Mouse (Mus musculus) erythroblast, embryonic 14.5 days (primary cell): ENCODE measurements around the gene Arl6ip4. TPM values are rescaled to one million over a fixed set of nuclear protein-coding genes. Genes with fewer than 3 reads are reported as not detected.

Source experiments
- H3K27me3 ChIP-seq: 2 replicates; pipeline ENCODE4 v1.6.1; 2012; ENCODE audit warnings: inconsistent platforms; ENCODE audit not compliant: control insufficient read depth
- H3K36me3 ChIP-seq: 2 replicates; pipeline ENCODE4 v1.6.1; 2012; ENCODE audit warnings: mild to moderate bottlenecking, inconsistent platforms; ENCODE audit not compliant: control insufficient read depth
- H3K4me1 ChIP-seq: 2 replicates; pipeline ENCODE4 v1.6.1; 2012; ENCODE audit warnings: inconsistent platforms; ENCODE audit not compliant: control insufficient read depth
- H3K4me3 ChIP-seq: replicated peaks from 2 replicates; pipeline ENCODE3; 2012; ENCODE audit warnings: moderate library complexity, mild to moderate bottlenecking, inconsistent platforms
- H3K9me3 ChIP-seq: 2 replicates; pipeline ENCODE4 v1.6.1; 2012; ENCODE audit warnings: low read length, inconsistent platforms, mixed read lengths; ENCODE audit not compliant: control insufficient read depth
- GATA1 ChIP-seq: IDR thresholded peaks from 2 replicates; pipeline ENCODE4 v1.6.1; 2012; ENCODE audit warnings: low read length, inconsistent platforms, mixed read lengths
- TAL1 ChIP-seq: IDR thresholded peaks from 3 replicates; pipeline ENCODE4 v1.6.1; 2012; ENCODE audit warnings: low read length, inconsistent platforms, mixed read lengths
- polyA plus RNA-seq: library from polyadenylated mRNA; stranded (reverse); fragments of >175 nt; gene quantifications from 2 replicates; pipeline ENCODE4 v1.2.3, GENCODE M21; 2012

Arl6ip4 gene
- polyA plus RNA-seq = 14.6 and 17.3 TPM in 2 replicates

DNA sequence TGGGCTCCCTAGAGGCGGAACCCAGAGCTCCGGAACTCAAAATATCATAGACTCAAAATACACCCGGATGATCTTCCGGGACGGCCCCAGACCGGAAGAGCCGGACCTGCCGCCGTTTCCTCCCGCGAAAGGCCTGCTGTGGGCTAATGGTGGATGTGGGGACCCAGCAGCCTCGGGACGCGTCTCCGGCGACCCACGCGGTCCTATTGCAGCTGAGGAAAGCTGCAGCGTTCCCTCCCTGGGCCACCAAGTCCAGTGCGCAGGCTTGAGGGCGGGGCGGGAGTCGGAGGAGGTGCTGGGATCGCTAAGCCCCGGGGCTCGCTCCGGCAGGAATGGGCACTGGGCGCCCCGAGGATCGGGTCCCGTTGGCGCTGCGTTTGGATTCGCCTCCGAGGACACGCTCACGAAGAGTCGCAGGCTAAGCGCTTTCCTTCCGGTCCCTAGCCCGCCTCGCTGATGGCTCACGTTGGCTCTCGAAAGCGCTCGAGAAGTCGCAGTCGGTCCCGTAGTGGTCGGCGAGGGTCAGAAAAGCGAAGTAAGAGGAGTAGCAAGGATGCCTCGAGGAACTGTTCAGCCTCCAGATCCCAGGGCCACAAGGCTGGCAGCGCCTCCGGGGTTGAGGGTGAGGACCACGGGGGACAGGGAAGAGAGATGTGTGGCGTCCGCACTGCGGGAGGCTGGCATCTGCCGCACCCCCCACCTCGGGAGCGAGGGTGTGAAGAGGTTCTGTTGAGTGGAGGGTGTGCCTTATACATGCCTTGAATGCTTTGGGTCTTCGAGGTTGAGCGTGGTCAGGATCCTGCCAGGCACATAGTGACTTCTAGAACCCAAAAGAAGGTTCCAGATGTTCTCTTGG is at the start of gene Arl6ip4:
Arl6ip4 (plus strand) TSS at position 100 of the 856 bp plus-strand sequence.
- TF ChIP-seq TAL1 = no peak
- TF ChIP-seq GATA1 = no peak
- no peaks in the 10 kb centered on the region for H3K27me3 ChIP-seq
- H3K9me3 ChIP-seq = no peaks in the 10 kb centered on the region
- peak within 1 kb of the TSS; percentile 84 for H3K4me3 ChIP-seq
- peaks cover 60% of the 10 kb centered on the region for H3K36me3 ChIP-seq
- peaks cover 73% of the 10 kb centered on the region for H3K4me1 ChIP-seq

DNA sequence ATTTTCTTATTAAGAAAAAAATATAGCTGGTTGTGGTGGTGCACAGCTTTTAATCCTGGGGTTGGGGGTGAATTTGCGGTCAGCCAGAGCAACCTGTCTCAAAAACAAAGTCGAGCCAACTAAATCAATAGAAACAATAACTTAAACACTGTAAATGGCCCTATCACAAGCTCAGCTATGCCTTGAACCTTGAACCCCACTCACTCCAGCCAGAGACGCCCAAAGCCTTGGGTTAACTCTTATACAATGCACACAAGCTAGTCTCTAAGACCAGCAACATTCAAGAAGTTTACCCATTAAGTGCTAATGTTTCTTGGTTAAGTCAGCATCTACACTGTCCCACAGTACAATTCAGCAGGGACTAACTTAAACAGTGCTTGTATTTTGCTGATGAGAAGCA is 46.2 kb upstream of the Arl6ip4 start:
- TF ChIP-seq GATA1 = no peak
- TF ChIP-seq TAL1 = no peak
- H3K4me3 ChIP-seq = no peak overlapping the region
- H3K9me3 ChIP-seq = no peaks in the 10 kb centered on the region
- peaks cover 12% of the 10 kb centered on the region for H3K36me3 ChIP-seq
- H3K4me1 ChIP-seq = peaks cover 7% of the 10 kb centered on the region
- no peaks in the 10 kb centered on the region for H3K27me3 ChIP-seq

- Histone ChIP-seq H3K4me1 (peaks cover 25% of the 10 kb centered on the region), H3K36me3 (peaks cover 19% of the 10 kb centered on the region), H3K9me3 (no peaks in the 10 kb centered on the region), H3K4me3 (no peak overlapping the region), H3K27me3 (no peaks in the 10 kb centered on the region)
- TF ChIP-seq TAL1 = no peak
- no peak for TF ChIP-seq GATA1
Measured at GRCm38 (mm10) chr5:124073682-124074081, 42.2 kb upstream of the Arl6ip4 start.

- Histone ChIP-seq H3K4me1 (peaks cover 25% of the 10 kb centered on the region), H3K4me3 (no peak overlapping the region), H3K27me3 (no peaks in the 10 kb centered on the region), H3K36me3 (peaks cover 19% of the 10 kb centered on the region), H3K9me3 (no peaks in the 10 kb centered on the region)
- TF ChIP-seq TAL1 (no peak), GATA1 (no peak)
Measured at GRCm38 (mm10) chr5:124074845-124075307, 41.0 kb upstream of the Arl6ip4 start.

DNA sequence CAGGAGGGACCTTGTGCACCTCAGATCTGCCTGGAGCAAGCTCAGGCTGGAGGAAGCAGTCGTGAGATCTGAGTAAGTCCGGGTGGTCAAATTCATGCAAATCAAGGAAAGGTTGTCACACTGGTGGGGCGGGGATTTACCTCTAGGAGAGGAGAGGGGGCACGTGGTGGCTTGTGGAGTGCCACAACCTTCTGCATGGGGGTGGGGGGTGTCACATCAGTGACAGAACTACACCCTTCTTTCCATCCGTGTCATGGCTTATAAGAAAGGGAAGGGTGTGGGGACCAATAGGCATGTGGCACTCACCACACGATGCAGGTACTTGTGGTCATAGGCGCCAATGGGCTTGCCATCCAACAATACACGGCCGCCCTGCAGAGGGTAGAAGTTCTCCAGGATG is 40.2 kb upstream of the Arl6ip4 start:
- Histone ChIP-seq H3K9me3 (no peaks in the 10 kb centered on the region), H3K27me3 (no peaks in the 10 kb centered on the region), H3K36me3 (peaks cover 19% of the 10 kb centered on the region), H3K4me3 (no peak overlapping the region), H3K4me1 (peaks cover 31% of the 10 kb centered on the region)
- TF ChIP-seq GATA1 (no peak), TAL1 (0 out of 3 replicates have a peak, but pooled peaks have one; percentile 18)

- no peak for TF ChIP-seq GATA1
- no peak for TF ChIP-seq TAL1
- H3K4me3 ChIP-seq = no peak overlapping the region
- peaks cover 31% of the 10 kb centered on the region for H3K4me1 ChIP-seq
- H3K36me3 ChIP-seq = peaks cover 19% of the 10 kb centered on the region
- no peaks in the 10 kb centered on the region for H3K9me3 ChIP-seq
- H3K27me3 ChIP-seq = no peaks in the 10 kb centered on the region
Measured at GRCm38 (mm10) chr5:124076559-124076958, 39.3 kb upstream of the Arl6ip4 start.

DNA sequence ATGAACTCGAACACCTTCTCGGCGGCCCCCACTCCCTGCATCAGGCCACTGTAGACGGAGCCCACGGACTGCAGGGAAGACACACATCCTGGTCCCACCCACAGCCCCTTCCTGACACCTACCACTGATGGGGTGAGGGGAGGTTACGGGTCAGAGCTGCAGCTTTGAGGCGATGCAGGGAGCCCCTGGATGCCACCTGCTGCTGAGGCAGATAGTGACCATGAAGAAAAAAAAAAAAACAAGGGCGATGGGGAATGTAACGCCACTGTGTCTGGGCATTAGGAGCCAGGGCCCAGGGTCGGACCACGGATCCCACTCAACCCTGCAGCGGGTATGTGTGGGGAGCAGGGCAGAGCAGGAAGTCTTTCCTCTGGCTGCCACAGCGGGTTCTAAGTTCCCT is 38.6 kb upstream of the Arl6ip4 start:
- H3K36me3 ChIP-seq = peaks cover 15% of the 10 kb centered on the region
- H3K9me3 ChIP-seq = no peaks in the 10 kb centered on the region
- no peak overlapping the region for H3K4me3 ChIP-seq
- TF ChIP-seq GATA1 = no peak
- no peak for TF ChIP-seq TAL1
- H3K27me3 ChIP-seq = no peaks in the 10 kb centered on the region
- peaks cover 28% of the 10 kb centered on the region for H3K4me1 ChIP-seq

- peaks cover 29% of the 10 kb centered on the region for H3K4me1 ChIP-seq
Measured at GRCm38 (mm10) chr5:124077856-124078460, 37.9 kb upstream of the Arl6ip4 start.

DNA sequence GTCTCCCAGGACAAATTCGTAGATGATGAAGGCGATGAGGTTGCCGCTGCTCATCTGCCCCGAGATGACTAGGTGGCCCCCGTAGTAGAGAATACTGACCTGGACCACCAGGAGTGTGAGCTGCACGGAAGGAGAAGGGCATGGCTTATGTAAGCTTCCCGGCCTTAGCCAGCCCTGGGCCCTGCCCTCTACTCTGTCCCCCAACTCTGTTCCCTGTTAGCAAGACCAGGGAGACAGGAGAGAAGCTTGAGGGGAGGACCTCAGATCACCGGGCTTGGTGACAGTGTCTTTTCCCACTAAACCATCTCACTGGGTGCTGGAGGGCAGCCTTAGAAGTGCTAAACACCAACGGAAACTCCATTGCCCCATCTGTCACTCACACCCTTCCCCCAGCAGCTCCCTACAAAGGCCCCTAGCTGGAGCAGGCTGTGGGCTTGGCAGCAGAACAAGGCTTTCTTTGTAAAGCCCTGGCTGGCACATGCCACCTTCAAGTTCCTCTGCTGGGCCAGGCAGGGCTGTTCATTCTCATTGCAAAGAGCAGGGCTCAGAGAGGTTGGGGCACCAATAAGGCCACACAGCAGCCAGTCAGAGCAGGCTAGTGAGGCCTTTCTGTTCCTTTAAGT is 37.0 kb upstream of the Arl6ip4 start:
- TF ChIP-seq TAL1 = no peak
- no peak for TF ChIP-seq GATA1
- Histone ChIP-seq H3K36me3 (peaks cover 12% of the 10 kb centered on the region), H3K9me3 (no peaks in the 10 kb centered on the region), H3K4me1 (peaks cover 33% of the 10 kb centered on the region), H3K4me3 (no peak overlapping the region), H3K27me3 (no peaks in the 10 kb centered on the region)

More at GRCm38 (mm10) chr5:124077856-124078460, 37.9 kb upstream of the Arl6ip4 start:
- TF ChIP-seq GATA1 (no peak), TAL1 (no peak)
- Histone ChIP-seq H3K4me3 (no peak overlapping the region), H3K9me3 (no peaks in the 10 kb centered on the region), H3K36me3 (peaks cover 15% of the 10 kb centered on the region), H3K27me3 (no peaks in the 10 kb centered on the region)
